Mouse (Mus musculus) neutrophil, adult 5-6 weeks (primary cell): ENCODE results near the gene Col6a4. TPM values are rescaled to one million over a fixed set of nuclear protein-coding genes. Genes with fewer than 3 reads are reported as not detected.

Source experiments
- ATAC-seq: fragments of 151-379, 151-347 bp; 2 replicates; pipeline ENCODE4 v1.8.0; 2017; ENCODE audit warnings: mild to moderate bottlenecking, moderate TSS enrichment; ENCODE audit not compliant: insufficient number of reproducible peaks, poor library complexity, low FRiP score, severe bottlenecking; ENCODE audit errors: extremely low read depth
- total RNA-seq: library from RNA; stranded (forward); fragments of 200-1000 nt; gene quantifications from 2 replicates; pipeline ENCODE4 v1.2.3, GENCODE M21; 2017

Gene Col6a4
- total RNA-seq, 1 experiment from 2014 or later, result not detected

DNA sequence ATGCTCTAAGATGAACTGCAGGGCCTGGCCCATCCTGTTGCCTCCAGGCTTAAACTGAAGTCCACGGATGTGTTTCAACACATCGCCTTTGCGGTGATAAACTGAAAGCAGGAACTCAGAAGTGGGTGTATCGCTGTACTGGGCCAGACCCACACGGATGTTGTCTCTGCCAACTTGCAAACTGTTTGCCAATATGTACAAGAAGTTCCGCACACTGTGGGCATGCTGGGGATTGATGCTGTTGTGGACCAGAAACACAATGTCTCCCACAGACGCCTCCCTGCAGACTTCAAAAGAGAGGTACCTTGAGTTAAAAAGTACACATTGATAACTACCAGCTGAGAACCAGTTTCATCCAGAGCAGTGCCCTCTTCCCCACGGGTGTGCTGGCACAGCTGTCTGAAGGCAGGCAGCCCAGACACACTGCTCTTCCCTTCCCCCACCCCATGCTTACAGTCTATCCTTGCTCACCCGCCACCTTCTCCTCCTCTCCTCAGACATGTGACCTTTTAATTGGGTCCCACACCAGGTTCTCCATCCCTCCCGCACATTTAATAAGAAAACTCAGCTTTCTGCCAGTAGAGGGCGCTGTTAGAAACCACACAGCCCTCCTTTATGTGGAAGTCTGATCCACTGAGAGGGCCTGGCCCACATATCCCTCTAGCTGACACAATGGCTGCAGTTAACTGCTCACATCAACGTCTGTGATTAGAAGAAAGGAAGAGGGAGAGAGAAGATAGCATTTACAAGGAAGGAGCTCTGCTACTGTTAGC, 16.1 kb downstream of the Col6a4 start:
- no peak for ATAC-seq

DNA sequence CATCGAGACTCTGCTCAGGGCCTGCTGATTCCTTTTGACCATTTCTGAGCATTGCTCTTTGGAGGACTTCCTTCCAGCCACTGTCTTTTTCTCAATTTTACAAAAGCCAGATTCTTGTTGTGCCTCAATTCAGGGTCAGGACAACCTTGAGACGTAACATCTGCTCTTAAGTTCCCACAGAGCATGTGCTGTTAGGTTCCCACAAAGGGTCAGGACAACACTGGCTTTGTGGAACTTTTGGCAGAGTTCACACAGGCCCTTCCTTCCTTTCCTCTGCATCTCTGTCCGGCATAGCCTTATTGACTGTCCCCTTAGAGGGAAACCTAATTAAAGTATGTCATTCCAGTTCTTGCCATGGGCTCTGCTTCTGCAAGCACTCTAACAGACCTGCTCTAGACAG, 18.6 kb downstream of the Col6a4 start:
- ATAC-seq, result no peak

- no peak for ATAC-seq
Observed at GRCm38 (mm10) chr9:106076234-106076633, 20.3 kb downstream of the Col6a4 start.

DNA sequence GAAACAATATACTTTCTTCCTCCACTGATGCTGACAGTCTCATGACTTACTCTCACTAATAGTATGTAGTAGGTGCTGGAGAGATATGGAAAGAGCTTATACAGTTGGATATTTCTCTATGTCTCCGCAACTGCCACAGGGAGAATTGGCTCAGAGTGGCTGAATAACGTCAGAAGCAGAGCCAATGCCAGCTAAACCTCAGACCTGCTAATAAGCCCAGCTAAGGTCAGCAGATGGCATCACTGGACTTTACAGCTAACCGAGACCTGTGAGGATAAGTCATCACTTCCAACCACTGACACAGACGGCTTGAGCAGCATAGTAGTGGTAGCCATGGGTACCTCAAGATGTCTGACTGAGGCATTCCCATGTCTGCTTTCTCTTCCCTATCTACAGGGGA, 22.6 kb downstream of the Col6a4 start:
- ATAC-seq, result no peak

DNA sequence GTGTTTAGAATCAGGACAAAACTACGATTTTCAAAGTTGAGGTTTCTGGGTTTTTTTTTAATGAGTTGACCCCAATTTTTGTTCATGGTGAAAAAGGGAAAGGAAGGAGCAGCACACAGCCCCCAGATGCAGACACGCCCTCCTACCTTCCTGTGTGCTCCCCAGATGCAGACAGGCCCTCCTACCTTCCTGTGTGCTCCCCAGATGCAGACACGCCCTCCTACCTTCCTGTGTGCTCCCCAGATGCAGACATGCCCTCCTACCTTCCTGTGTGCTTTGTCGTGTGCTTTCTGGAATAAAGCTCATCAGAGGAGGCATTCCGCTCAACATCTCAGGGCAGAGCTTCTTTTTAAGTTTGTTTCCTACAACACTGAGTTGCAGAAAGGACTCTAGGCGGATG, 24.9 kb downstream of the Col6a4 start:
- ATAC-seq, result no peak

DNA sequence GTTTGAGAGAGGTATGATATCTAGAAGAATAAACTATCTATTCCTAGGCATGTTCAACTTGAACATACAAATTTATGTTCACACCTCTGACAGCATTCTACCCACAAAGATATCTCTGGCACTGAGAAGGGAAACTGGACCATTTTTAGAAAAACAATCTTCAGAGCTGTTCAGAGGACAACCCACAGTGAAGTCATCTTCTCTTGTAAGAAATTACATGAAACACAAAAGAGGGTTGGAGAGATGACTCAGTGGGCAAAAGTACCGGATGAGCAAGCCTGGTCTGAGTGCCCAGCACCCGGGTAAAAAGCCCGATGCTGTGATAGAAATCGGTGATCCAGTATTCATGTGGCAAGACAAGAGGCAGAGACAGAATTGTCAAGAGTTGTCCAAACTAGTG, 43.1 kb downstream of the Col6a4 start:
- no peak for ATAC-seq

- ATAC-seq, result no peak
Observed at GRCm38 (mm10) chr9:106043921-106044503, 52.6 kb downstream of the Col6a4 start.

- no peak for ATAC-seq
Observed at GRCm38 (mm10) chr9:106039915-106040659, 56.5 kb downstream of the Col6a4 start.

- no peak for ATAC-seq
Observed at GRCm38 (mm10) chr9:106039276-106039675, 57.3 kb downstream of the Col6a4 start.

GRCm38 (mm10) chr9:106038865-106039264, 57.7 kb downstream of the Col6a4 start:
- ATAC-seq, result no peak

GRCm38 (mm10) chr9:106015666-106016065, 80.9 kb downstream of the Col6a4 start:
- ATAC-seq, result no peak

- no peak for ATAC-seq
Observed at GRCm38 (mm10) chr9:106013139-106013538, 83.4 kb downstream of the Col6a4 start.

DNA sequence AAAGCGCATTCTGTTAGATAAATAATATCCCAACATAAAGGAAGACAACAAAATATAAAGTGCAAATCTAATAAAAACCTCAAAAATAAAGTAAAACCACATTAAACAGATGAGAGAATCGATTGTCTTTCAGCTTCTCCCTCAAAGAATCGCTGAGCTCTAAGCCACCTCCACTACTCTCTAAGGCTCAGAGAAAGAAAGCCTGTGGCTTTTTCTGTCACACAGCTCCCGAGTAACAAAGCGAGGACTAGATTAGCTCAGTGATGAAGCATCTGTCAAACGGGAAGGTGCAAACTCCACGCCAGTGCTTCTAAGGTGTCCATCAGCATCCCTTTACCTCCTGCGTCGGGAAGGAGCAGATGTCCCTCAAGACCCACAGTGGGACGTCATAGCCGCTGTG, 98.6 kb downstream of the Col6a4 start:
- no peak for ATAC-seq

- no peak for ATAC-seq
Observed at GRCm38 (mm10) chr9:105992425-105992824, 104.2 kb downstream of the Col6a4 start.

- ATAC-seq, result no peak
Observed at GRCm38 (mm10) chr9:105990099-105990498, 106.5 kb downstream of the Col6a4 start.

GRCm38 (mm10) chr9:105989468-105989867, 107.1 kb downstream of the Col6a4 start:
- ATAC-seq, result no peak

DNA sequence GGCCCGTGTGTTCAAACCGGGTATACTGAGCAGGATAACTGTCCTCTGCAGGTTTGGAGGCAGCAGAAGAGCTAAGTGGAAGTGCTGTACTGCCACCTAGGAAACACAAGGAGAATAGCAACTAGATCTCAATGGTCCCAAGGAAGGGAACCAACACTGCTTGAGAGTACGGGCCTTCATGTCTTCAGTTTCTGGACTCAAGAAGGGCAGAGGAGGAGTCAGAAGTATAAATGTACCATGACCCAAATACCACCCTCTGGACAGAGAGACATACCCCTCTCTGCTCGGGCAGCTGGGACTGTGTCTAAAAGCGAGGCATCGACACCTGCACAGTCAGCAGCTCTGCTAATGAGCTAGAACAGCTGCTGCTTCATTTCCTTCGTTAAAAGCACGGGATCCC, 108.5 kb downstream of the Col6a4 start:
- ATAC-seq, result no peak

DNA sequence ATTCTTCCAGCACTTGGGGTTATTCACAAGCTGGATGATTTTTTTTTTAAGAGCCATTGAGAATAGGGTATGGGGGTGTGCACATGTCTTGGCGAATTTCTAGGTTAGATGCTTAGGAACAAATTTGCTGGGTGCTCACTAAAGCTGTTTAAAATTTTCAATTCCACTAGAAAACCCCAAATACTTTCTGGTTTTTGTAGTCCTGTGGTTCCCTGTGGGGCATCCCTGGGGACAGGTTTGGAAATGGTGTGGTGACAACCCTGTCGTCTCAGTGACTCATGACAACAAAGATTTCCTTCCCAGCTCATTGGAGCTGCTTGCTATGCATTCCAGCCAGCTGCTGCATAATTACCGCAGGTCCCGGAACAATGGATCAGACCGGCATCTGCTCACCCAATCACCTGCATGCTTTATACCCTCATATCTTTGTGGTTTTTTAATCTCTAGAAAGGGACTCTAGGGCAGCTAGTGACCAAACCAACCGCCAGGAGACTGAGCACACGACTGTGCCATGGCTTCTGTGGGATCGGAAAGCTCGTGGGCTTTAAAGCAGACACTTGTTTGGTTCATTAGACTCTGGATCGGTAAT, 111.6 kb downstream of the Col6a4 start:
- no peak for ATAC-seq

DNA sequence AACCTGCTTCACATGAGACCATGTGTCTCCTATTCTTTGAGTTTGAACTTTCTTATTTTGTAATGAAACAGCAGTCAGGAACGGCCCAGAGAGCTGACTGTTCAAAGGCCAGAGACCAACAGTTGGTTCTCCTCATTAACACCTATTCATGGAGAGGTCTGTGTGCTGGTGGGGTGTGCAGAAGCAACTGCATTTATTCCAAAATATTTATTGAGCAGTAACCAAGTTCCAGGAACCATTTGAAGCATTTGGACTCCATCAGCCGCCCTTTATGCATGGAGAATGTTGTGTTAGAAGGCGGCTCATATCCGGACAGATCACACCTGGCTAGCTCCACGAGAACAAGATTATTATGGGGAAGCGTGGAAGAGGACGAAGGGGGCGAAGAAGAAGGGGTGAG, 118.1 kb downstream of the Col6a4 start:
- no peak for ATAC-seq

GRCm38 (mm10) chr9:105976871-105977270, 119.7 kb downstream of the Col6a4 start:
- ATAC-seq, result no peak
